In genomic region chr14:28505051-28505585, GRCm38 (mm10) we compare ENCODE assay signal across 8 mouse cellular contexts. TPM values are rescaled to one million over a fixed set of nuclear protein-coding genes. Genes with fewer than 3 reads are reported as not detected.
A peak's percentile ranks its signal among the peaks of the same experiment; 100 is the strongest.
DNase-seq lines count a peak whose midpoint lies in the region; ATAC-seq and TF ChIP-seq lines count a peak whose summit lies in the region.

No protein-coding gene starts in this region.

- TF ChIP-seq EP300 in ES-Bruce4 (IDR thresholded peaks at IDR 0.05; ENCODE audit: insufficient read depth, low read depth, low read length), result no peak

- H3K9ac ChIP-seq in ES-Bruce4 (ENCODE audit: low read depth, poor library complexity, severe bottlenecking), result peak overlapping the region; percentile 47; the same call in 1 of the 2 replicates
- peak overlapping the region; percentile 70 for H3K9ac ChIP-seq in forebrain, embryonic 13.5 days
- H3K9ac ChIP-seq in midbrain, embryonic 14.5 days (replicated peaks; ENCODE audit: low read length), result peak overlapping the region; percentile 62

- no peaks in the 10 kb centered on the region for H3K9me3 ChIP-seq in ES-Bruce4 (replicated peaks; ENCODE audit: control insufficient read depth, insufficient read depth, low read length, poor library complexity, severe bottlenecking)
- H3K9me3 ChIP-seq in forebrain, embryonic 13.5 days (replicated peaks), result no peaks in the 10 kb centered on the region
- no peaks in the 10 kb centered on the region for H3K9me3 ChIP-seq in midbrain, embryonic 14.5 days (ENCODE audit: control insufficient read depth, low read length)

- no peak for TF ChIP-seq POLR2A in ES-Bruce4 (IDR thresholded peaks at IDR 0.05; ENCODE audit: insufficient read depth, low read length)

- no peaks in the 10 kb centered on the region for H3K4me1 ChIP-seq in ES-Bruce4 (ENCODE audit: control insufficient read depth, insufficient read depth, low read length)
- peaks cover 45% of the 10 kb centered on the region for H3K4me1 ChIP-seq in forebrain, embryonic 13.5 days
- H3K4me1 ChIP-seq in midbrain, embryonic 14.5 days (ENCODE audit: control insufficient read depth, insufficient read depth, low read length), result peaks cover 24% of the 10 kb centered on the region

- H3K4me3 ChIP-seq in ES-Bruce4 (ENCODE audit: low read depth, low read length), result peak overlapping the region; percentile 48
- peak overlapping the region; percentile 58 for H3K4me3 ChIP-seq in forebrain, embryonic 13.5 days
- H3K4me3 ChIP-seq in midbrain, embryonic 14.5 days (replicated peaks; ENCODE audit: low read depth, low read length), result peak overlapping the region; percentile 57

- peak; percentile 54 for DNase-seq in R1 (ENCODE audit: low read depth, low spot score)
- DNase-seq in heart, postnatal 4 days, result peak; percentile 55
- DNase-seq in left cerebral cortex, postnatal 25 days (ENCODE audit: low spot score in 2 of 2), result peak; percentile 31
- peak; percentile 80 for DNase-seq in midbrain, embryonic 14.5 days
- peak; percentile 54 for DNase-seq in urinary bladder, postnatal 25 days (ENCODE audit: low spot score)

- peak; percentile 41; the same call in 1 of the 2 replicates for ATAC-seq in forebrain, embryonic 13.5 days
- peak; percentile 41 for ATAC-seq in midbrain, embryonic 14.5 days (ENCODE audit: low FRiP score, low TSS enrichment)
- no peak for ATAC-seq in monocyte, adult 5-6 weeks (replicated peaks; ENCODE audit: insufficient number of reproducible peaks, low FRiP score, low TSS enrichment, poor library complexity, severe bottlenecking)

- intact Hi-C loops in left cerebral cortex, postnatal 25 days (cut with DNase I), result loop anchor here (5.0 to 10.0 kb wide), 4 partner anchors 180 to 587 kb away; no protein-coding TSS in a partner anchor

- H3K36me3 ChIP-seq in ES-Bruce4 (ENCODE audit: control insufficient read depth, insufficient read depth, low read length, poor library complexity, severe bottlenecking), result no peaks in the 10 kb centered on the region
- H3K36me3 ChIP-seq in forebrain, embryonic 13.5 days (ENCODE audit: poor library complexity, severe bottlenecking), result no peaks in the 10 kb centered on the region
- H3K36me3 ChIP-seq in midbrain, embryonic 14.5 days (ENCODE audit: control insufficient read depth, insufficient read depth, low read length), result no peaks in the 10 kb centered on the region

- peak overlapping the region; percentile 89 for H3K4me2 ChIP-seq in forebrain, embryonic 13.5 days
- peak overlapping the region; percentile 94 for H3K4me2 ChIP-seq in midbrain, embryonic 14.5 days (ENCODE audit: low read length)

- no peak for TF ChIP-seq CTCF in ES-Bruce4 (IDR thresholded peaks at IDR 0.05; ENCODE audit: low read depth, low read length)

- H3K27ac ChIP-seq in ES-Bruce4 (ENCODE audit: insufficient read depth, low read length), result no peak overlapping the region
- H3K27ac ChIP-seq in forebrain, embryonic 13.5 days, result peak overlapping the region; percentile 68; the same call in 1 of the 2 replicates
- H3K27ac ChIP-seq in midbrain, embryonic 14.5 days (replicated peaks; ENCODE audit: low read depth, low read length), result peak overlapping the region; percentile 78

- peaks cover 39% of the 10 kb centered on the region for H3K27me3 ChIP-seq in ES-Bruce4 (ENCODE audit: control insufficient read depth, insufficient read depth, low read length, poor library complexity, severe bottlenecking)
- H3K27me3 ChIP-seq in forebrain, embryonic 13.5 days, result peaks cover 81% of the 10 kb centered on the region
- peaks cover 53% of the 10 kb centered on the region for H3K27me3 ChIP-seq in midbrain, embryonic 14.5 days (ENCODE audit: control insufficient read depth, insufficient read depth, low read length)

- WGBS in forebrain, embryonic 13.5 days, result 0% methylated on average over 22 of the region's 22 CpGs
- WGBS in midbrain, embryonic 14.5 days, result under 1% methylated on average over 22 of the region's 22 CpGs

RNA-seq across cellular contexts. Expression of gene Wnt5a, which starts 0.6 kb away (rescaled TPM):
- 0.99 and 1.3 TPM in 2 replicates for polyA plus RNA-seq in ES-Bruce4 (2011; ENCODE audit: insufficient read depth, insufficient read length, low read depth, missing spikeins)
- 10.0 and 16.1 TPM in 2 replicates for polyA plus RNA-seq in forebrain, embryonic 13.5 days (2015; fragmentation: Nextera tagmentation; extraction: Ambion mirVana)
- total RNA-seq in heart, postnatal 4 days (2021), result 10 to 100 TPM; 12.7 to 13.5 TPM
- 1 to 10 TPM; 7.6 to 7.7 TPM for total RNA-seq in left cerebral cortex, postnatal 25 days (2021)
- polyA plus RNA-seq in midbrain, embryonic 14.5 days (2014; fragmentation: Nextera tagmentation; extraction: Ambion mirVana), result 12.1 and 17.3 TPM in 2 replicates
- not detected in 3 replicates for total RNA-seq in monocyte, adult 5-6 weeks (2017)
